In genomic region chr13:59661966-59662365, GRCm38 (mm10) we compare ENCODE assay signal across 41 mouse cellular contexts. TPM values are rescaled to one million over a fixed set of nuclear protein-coding genes. Genes with fewer than 3 reads are reported as not detected.
"Had no signal": no experiment of that assay in that cellular context is flagged by ENCODE, and none has a peak within 500 bp of the region (broad histone marks: within the 10 kb centered on the region; RNA-seq: fewer than 3 reads in every experiment).

No protein-coding gene starts in this region.

- H3K9me3 ChIP-seq: heart, embryonic 10.5 days; heart, embryonic 12.5 days; hindbrain, embryonic 12.5 days; intestine, embryonic 15.5 days; limb, embryonic 13.5 days; limb, embryonic 15.5 days; liver, embryonic 12.5 days had no signal

- H3K27ac ChIP-seq: heart, embryonic 10.5 days; hindbrain, embryonic 10.5 days; hindbrain, embryonic 12.5 days; hindbrain, embryonic 14.5 days; intestine, embryonic 15.5 days; layer of hippocampus, adult 2 months; limb, embryonic 13.5 days; limb, embryonic 15.5 days; liver, embryonic 12.5 days; liver, embryonic 14.5 days had no signal

- H3K27me3 ChIP-seq: heart, embryonic 12.5 days; hindbrain, embryonic 12.5 days; intestine, embryonic 15.5 days; limb, embryonic 13.5 days; limb, embryonic 15.5 days; liver, embryonic 12.5 days had no signal

- H3K4me3 ChIP-seq: heart, embryonic 10.5 days; heart, embryonic 12.5 days; hindbrain, embryonic 10.5 days; hindbrain, embryonic 12.5 days; intestine, embryonic 15.5 days; layer of hippocampus, adult 2 months; limb, embryonic 13.5 days; limb, embryonic 15.5 days; liver, embryonic 12.5 days had no signal

- H3K4me1 ChIP-seq: intestine, embryonic 15.5 days; limb, embryonic 13.5 days; limb, embryonic 15.5 days had no signal

- H3K4me2 ChIP-seq: heart, embryonic 12.5 days; hindbrain, embryonic 12.5 days; hindbrain, embryonic 14.5 days; intestine, embryonic 15.5 days; limb, embryonic 13.5 days; limb, embryonic 15.5 days; liver, embryonic 12.5 days had no signal

- DNase-seq: gastrocnemius, postnatal 14 days; gastrocnemius, postnatal 36 days; heart, adult 11 months; heart, postnatal 10 days; heart, postnatal 4 days; kidney, adult 18-20 months; kidney, adult 8-10 months; kidney, postnatal 10 days; kidney, postnatal 25 days; kidney, postnatal 4 days; left cerebral cortex, postnatal 4 days had no signal

- ATAC-seq: hindbrain, embryonic 16.5 days; inflammation-experienced regulatory T-cells, adult 6 months; intestine, embryonic 15.5 days; intestine, postnatal 0 days; liver, embryonic 12.5 days had no signal

- H3K9ac ChIP-seq: heart, embryonic 12.5 days; hindbrain, embryonic 12.5 days; hindbrain, embryonic 14.5 days; intestine, embryonic 15.5 days; limb, embryonic 13.5 days; limb, embryonic 15.5 days; liver, embryonic 12.5 days; liver, embryonic 14.5 days had no signal

RNA-seq across cellular contexts. Expression of gene 4921517D22Rik, which starts 31.9 kb away (rescaled TPM):
- total RNA-seq: gastrocnemius, adult 18-20 months; gastrocnemius, adult 8-10 months; gastrocnemius, postnatal 14 days; gastrocnemius, postnatal 36 days; heart, adult 8-10 months; heart, postnatal 10 days; heart, postnatal 25 days; heart, postnatal 4 days; layer of hippocampus, adult 2 months; layer of hippocampus, postnatal 10 days; layer of hippocampus, postnatal 25 days; left cerebral cortex, adult 18-20 months; left cerebral cortex, adult 8-10 months; left cerebral cortex, postnatal 10 days; left cerebral cortex, postnatal 25 days; left cerebral cortex, postnatal 4 days; liver, adult 2 months had no signal
- polyA plus RNA-seq: heart, embryonic 10.5 days; heart, embryonic 12.5 days; heart, embryonic 14.5 days; heart, embryonic 16.5 days; hindbrain, embryonic 10.5 days; hindbrain, embryonic 12.5 days; hindbrain, embryonic 14.5 days; hindbrain, embryonic 16.5 days; inflammation-experienced regulatory T-cells, adult 6 months; intestine, embryonic 15.5 days; intestine, postnatal 0 days; kidney, embryonic 14.5 days; kidney, embryonic 16.5 days; limb, embryonic 11.5 days; limb, embryonic 13.5 days; limb, embryonic 15.5 days; liver, adult 2 months; liver, embryonic 12.5 days; liver, embryonic 14.5 days had no signal

RNA-seq across cellular contexts. Expression of gene Spata31d1a, which starts 48.2 kb away (rescaled TPM):
- total RNA-seq: gastrocnemius, adult 18-20 months; gastrocnemius, adult 8-10 months; gastrocnemius, postnatal 14 days; gastrocnemius, postnatal 36 days; heart, adult 8-10 months; heart, postnatal 10 days; heart, postnatal 25 days; heart, postnatal 4 days; liver, adult 2 months had no signal
- polyA plus RNA-seq: heart, embryonic 12.5 days; heart, embryonic 14.5 days; heart, embryonic 16.5 days; hindbrain, embryonic 16.5 days; inflammation-experienced regulatory T-cells, adult 6 months; intestine, embryonic 15.5 days; intestine, postnatal 0 days; kidney, embryonic 16.5 days; limb, embryonic 11.5 days; limb, embryonic 13.5 days; limb, embryonic 15.5 days; liver, adult 2 months; liver, embryonic 12.5 days; liver, embryonic 14.5 days had no signal

RNA-seq across cellular contexts. Expression of gene Spata31d1b, which starts 50.1 kb away (rescaled TPM):
- total RNA-seq: gastrocnemius, adult 18-20 months; gastrocnemius, adult 8-10 months; gastrocnemius, postnatal 14 days; gastrocnemius, postnatal 36 days; heart, adult 8-10 months; heart, postnatal 10 days; heart, postnatal 25 days; heart, postnatal 4 days; left cerebral cortex, postnatal 10 days; left cerebral cortex, postnatal 4 days; liver, adult 2 months had no signal
- polyA plus RNA-seq: heart, embryonic 10.5 days; heart, embryonic 12.5 days; heart, embryonic 14.5 days; heart, embryonic 16.5 days; hindbrain, embryonic 12.5 days; hindbrain, embryonic 14.5 days; inflammation-experienced regulatory T-cells, adult 6 months; intestine, embryonic 15.5 days; intestine, postnatal 0 days; kidney, embryonic 14.5 days; kidney, embryonic 16.5 days; limb, embryonic 11.5 days; limb, embryonic 13.5 days; limb, embryonic 15.5 days; liver, adult 2 months; liver, embryonic 12.5 days; liver, embryonic 14.5 days had no signal
